Mouse (Mus musculus) hindbrain, embryonic 10.5 days (tissue): ENCODE measurements at regions not wholly inside any gene's neighbourhood (a gene's known extent, or its start where the extent isn't known, plus 50 kb on each side); places are given as distances from the start of the nearest gene placed in this dataset.

Source experiments
- DNase-seq: peaks from one replicate; pipeline ENCODE4 v3.0.0-alpha.2; 2017; ENCODE audit warnings: low spot score
- H3K27ac ChIP-seq: fragments of 300-500 bp; sonication (generic); 2 replicates; pipeline ENCODE4 v1.5.1; 2016; ENCODE audit warnings: mild to moderate bottlenecking, moderate library complexity
- H3K27me3 ChIP-seq: fragments of 300-500 bp; sonication (generic); 2 replicates; pipeline ENCODE4 v1.6.1; 2016; ENCODE audit warnings: mild to moderate bottlenecking; ENCODE audit not compliant: poor library complexity, insufficient read depth, severe bottlenecking
- H3K36me3 ChIP-seq: fragments of 300-500 bp; sonication (generic); 2 replicates; pipeline ENCODE4 v1.6.1; 2016; ENCODE audit warnings: mild to moderate bottlenecking, moderate library complexity
- H3K4me1 ChIP-seq: fragments of 300-500 bp; sonication (generic); replicated peaks from 2 replicates; pipeline ENCODE4 v1.6.1; 2016; ENCODE audit warnings: mild to moderate bottlenecking
- H3K4me3 ChIP-seq: fragments of 300-500 bp; sonication (generic); 2 replicates; pipeline ENCODE4 v1.5.1; 2016; ENCODE audit warnings: mild to moderate bottlenecking, moderate library complexity
- H3K9me3 ChIP-seq: fragments of 300-500 bp; sonication (generic); 2 replicates; pipeline ENCODE4 v1.6.1; 2016; ENCODE audit warnings: mild to moderate bottlenecking, moderate library complexity
- WGBS: fragments of 180-500 bp; shearing (Covaris S2); methylation state at CpG from one replicate; pipeline ENCODE4 v1.1.7; 2016; 5-methylcytosine and 5-hydroxymethylcytosine counted together

DNA sequence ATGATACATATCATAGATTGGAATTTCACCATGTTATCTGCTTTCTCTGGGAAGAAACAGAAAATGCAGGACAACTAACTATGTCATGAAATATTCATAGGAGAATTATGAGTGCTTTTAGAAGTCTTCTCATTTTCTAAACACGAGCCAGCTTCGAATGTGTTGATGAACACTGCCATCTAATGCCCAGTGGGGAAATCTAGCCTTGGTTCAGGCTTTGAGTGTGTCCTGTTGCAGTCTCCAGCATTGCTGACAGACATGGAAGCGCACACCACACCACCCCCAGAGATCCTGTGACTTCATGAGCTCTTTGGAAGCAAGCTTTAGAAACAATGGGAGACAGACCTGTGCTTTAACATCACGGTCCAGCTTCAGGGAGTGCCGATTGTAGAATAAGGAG is 178.8 kb upstream of the Gpc5 start:
- Histone ChIP-seq H3K4me1 (0 out of 2 replicates have a peak, but pooled peaks cover 3% of the 10 kb centered on the region), H3K9me3 (no peaks in the 10 kb centered on the region), H3K4me3 (no peak overlapping the region), H3K27me3 (no peaks in the 10 kb centered on the region), H3K27ac (no peak overlapping the region), H3K36me3 (no peaks in the 10 kb centered on the region)
- 47% methylated on average over 5 of the region's 5 CpGs for WGBS
- DNase-seq, result peak; percentile 37

DNA sequence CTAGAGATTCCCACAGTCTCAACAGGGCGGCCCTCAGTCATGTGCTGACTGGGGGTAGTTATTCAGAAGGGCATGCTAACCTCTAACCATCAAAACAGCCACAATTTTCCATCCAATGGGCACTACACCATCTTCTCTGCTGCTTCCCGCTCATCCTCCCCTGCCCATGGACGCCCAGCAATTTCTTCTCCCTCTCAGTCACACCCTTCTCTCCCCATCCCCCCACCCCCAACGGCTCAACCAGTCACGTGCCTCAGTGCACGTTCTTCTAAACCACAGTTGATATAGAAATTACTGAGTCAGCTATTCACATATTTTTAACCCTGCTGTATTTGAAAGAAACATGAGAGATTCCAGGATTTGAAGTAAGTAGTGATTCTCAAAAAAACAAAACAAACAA is 146.3 kb upstream of the Gpc5 start:
- Histone ChIP-seq H3K27ac (no peak overlapping the region), H3K9me3 (no peaks in the 10 kb centered on the region), H3K36me3 (no peaks in the 10 kb centered on the region), H3K4me3 (no peak overlapping the region), H3K4me1 (peaks cover 18% of the 10 kb centered on the region), H3K27me3 (no peaks in the 10 kb centered on the region)
- no peak for DNase-seq
- WGBS, result 81% methylated on average over 6 of the region's 6 CpGs

DNA sequence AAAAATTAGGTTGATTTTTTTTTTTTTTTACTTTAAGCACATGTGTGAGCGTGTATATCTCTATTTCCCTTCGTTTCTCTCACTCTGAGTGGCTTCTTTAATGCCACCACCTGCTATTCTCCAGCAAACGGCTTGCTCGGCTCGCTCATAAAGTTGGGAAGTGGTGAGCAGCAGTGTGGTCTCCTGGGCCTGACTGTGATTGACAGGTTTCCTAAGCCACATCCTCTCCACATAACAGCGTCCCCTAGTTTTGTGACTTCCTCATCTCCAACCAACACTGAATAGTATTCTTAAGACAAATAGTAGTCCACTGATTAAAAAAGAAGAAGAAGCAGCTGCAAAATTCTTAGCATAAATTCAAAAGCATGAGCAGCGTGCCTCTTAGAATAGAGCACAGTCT is 145.7 kb upstream of the Gpc5 start:
- H3K27me3 ChIP-seq, result no peaks in the 10 kb centered on the region
- no peaks in the 10 kb centered on the region for H3K9me3 ChIP-seq
- peaks cover 22% of the 10 kb centered on the region for H3K4me1 ChIP-seq
- WGBS, result 62% methylated on average over 7 of the region's 7 CpGs
- H3K27ac ChIP-seq, result no peak overlapping the region
- no peak overlapping the region for H3K4me3 ChIP-seq
- no peak for DNase-seq
- H3K36me3 ChIP-seq, result no peaks in the 10 kb centered on the region

DNA sequence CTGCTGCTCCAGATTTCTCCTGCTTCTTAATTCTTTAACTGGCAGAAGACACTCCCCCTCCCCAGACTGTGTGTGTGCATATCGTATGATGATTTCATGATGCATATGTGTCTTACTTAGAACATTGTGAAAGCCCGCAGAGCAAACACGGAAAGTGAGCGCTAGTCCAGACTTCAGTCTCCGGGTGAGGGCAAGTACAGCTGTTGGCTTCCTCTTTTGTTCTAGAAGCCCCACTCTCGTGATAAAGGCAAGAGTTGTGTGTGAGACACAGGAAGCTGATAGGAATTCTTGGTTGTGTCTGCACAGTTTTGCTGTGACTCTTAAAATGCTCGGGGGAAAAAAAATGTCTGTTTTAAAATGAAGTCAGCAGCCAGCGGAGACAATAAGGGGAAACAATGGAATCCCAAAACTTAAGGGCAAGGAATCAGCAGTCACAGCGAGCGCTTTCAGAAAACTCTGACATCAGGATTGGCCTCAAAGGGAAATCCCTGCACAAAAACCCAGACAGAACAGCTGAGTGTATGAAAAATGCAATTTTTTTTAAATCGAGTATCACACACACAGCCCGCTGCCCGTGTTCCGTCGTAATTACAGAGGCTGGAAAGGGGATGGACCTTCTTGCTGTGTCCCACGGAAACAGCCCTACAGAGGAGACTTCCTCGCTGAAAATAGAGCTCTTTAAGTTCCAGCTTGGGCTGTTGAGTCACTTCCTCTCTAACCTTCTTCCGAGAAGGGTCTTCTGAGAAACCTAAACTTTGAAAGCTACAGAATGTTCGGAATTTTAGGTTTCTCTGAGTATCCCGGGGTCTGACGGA is 143.5 kb upstream of the Gpc5 start:
- Histone ChIP-seq H3K4me1 (peaks cover 44% of the 10 kb centered on the region), H3K36me3 (no peaks in the 10 kb centered on the region), H3K27me3 (no peaks in the 10 kb centered on the region), H3K9me3 (no peaks in the 10 kb centered on the region), H3K4me3 (peak overlapping the region; percentile 13; the same call in 1 of the 2 replicates), H3K27ac (peak overlapping the region; percentile 83)
- 49% methylated on average over 21 of the region's 21 CpGs for WGBS
- DNase-seq, result peak; percentile 28

DNA sequence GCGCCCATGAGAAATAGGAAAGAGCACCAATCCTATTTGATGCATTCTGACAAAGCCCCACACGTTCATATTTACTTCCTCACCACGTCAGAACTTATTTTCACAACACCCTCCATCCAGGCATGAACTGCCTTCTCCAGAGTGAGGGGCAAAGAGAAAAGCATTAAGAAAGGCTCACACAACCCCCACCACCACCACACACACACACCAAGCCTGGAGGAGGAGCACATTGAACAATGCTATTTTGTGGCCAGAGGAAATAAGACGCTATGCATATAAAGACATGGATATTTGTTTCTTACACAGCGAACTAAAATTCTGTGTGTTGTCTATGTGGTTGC is 142.9 kb upstream of the Gpc5 start:
- Histone ChIP-seq H3K9me3 (no peaks in the 10 kb centered on the region), H3K27me3 (no peaks in the 10 kb centered on the region), H3K4me3 (no peak overlapping the region), H3K4me1 (peaks cover 50% of the 10 kb centered on the region), H3K27ac (peak overlapping the region; percentile 83), H3K36me3 (no peaks in the 10 kb centered on the region)
- 70% methylated on average over 5 of the region's 5 CpGs for WGBS
- DNase-seq, result no peak

DNA sequence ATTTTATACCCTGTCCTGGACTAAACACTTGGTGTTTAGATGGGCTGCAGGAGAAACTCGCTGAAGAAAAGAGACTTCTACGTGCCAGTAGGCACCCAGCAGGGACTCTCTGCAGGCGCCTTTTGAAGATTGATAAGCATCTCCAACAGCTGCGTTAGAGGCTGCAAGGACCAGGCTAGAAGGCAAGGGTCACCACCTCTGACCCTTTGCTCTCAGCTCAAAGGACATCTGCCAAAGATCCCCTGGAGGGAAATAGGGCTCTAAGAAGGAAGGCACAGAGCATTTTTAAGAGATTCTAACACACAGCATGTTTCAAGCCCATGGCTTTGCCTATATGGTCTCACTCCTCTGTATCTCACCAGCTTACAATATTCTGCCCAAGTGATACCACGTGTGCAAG is 139.7 kb upstream of the Gpc5 start:
- Histone ChIP-seq H3K4me1 (peaks cover 67% of the 10 kb centered on the region), H3K4me3 (no peak overlapping the region), H3K36me3 (no peaks in the 10 kb centered on the region), H3K27ac (peak overlapping the region; percentile 84), H3K27me3 (no peaks in the 10 kb centered on the region), H3K9me3 (no peaks in the 10 kb centered on the region)
- WGBS, result 0% methylated on average over 5 of the region's 5 CpGs
- DNase-seq, result peak; percentile 87

DNA sequence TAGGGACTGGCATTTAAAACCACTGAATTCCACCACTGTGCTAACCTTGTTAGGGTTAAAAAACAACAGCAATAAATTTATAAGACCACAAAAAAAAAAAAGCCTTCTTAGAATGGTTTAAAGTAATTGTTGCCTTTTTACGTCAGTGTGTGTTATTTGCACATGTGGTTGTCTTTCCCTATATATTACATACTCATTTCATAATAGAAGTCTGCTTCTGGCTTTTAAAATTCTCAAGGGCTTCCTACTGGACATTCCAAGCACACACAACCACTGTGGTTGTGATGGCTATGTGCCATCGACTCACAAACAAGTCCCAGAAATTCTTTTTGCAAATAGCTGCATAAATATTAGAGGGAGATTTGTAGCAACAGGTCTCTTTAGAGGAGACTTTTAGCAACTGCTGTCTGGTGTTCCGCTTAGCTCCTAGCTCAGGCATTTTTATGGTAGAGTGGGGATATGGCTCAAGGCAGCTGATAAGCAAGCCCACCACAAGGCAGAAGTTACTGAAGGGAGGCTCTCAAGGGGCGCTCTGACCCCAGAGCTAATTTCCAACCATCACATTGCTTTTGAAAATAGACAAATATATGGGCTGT is 138.8 kb upstream of the Gpc5 start:
- peaks cover 62% of the 10 kb centered on the region for H3K4me1 ChIP-seq
- peak overlapping the region; percentile 84; the same call in 1 of the 2 replicates for H3K27ac ChIP-seq
- H3K4me3 ChIP-seq, result no peak overlapping the region
- H3K9me3 ChIP-seq, result no peaks in the 10 kb centered on the region
- H3K27me3 ChIP-seq, result no peaks in the 10 kb centered on the region
- DNase-seq, result peak; percentile 25
- no peaks in the 10 kb centered on the region for H3K36me3 ChIP-seq
- 26% methylated on average over 4 of the region's 4 CpGs for WGBS

DNA sequence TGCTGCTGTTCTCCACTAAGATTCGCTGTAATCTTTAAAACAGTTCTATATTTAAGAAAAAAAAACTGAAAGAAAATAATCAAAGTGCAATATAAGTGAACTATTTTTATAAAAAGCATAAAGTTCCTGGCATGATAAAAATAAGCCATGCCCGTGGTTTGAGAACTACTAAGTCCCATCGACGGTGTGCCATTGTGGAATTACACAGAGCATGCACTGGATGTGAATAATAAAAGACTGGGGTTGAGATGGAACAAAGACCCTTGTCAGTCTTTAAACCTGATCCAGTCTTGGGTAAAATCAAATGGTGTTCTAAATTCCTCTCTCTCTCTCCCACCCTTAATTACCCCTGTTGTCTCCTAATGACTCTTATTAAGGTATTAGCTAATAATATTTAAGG is 137.7 kb upstream of the Gpc5 start:
- no peak for DNase-seq
- 33% methylated on average over 4 of the region's 4 CpGs for WGBS
- no peaks in the 10 kb centered on the region for H3K36me3 ChIP-seq

DNA sequence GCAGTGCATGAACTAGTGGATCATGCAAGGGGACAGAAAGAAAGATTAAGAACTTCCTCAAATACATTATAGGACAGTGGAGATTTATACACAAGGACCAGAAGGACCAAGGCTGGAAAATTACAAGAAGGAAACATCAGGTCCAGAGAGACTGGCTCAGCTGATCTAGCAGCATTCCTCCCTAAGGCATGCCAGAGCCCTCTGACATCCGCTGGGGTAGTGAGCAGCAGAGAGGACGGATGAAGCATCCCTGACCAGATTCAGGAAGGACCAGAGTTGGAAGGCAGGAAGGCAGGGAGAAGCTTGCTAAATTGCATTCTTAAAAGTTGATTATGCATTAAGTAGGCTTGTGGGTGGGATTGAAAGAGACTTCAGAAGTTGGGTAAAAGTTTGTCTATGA is 136.4 kb upstream of the Gpc5 start:
- no peaks in the 10 kb centered on the region for H3K9me3 ChIP-seq
- 27% methylated on average over 2 of the region's 2 CpGs for WGBS
- peak overlapping the region; percentile 79; the same call in 1 of the 2 replicates for H3K27ac ChIP-seq
- H3K27me3 ChIP-seq, result no peaks in the 10 kb centered on the region
- no peak for DNase-seq
- no peak overlapping the region for H3K4me3 ChIP-seq
- peaks cover 52% of the 10 kb centered on the region for H3K4me1 ChIP-seq
- no peaks in the 10 kb centered on the region for H3K36me3 ChIP-seq

More for the DNA sequence above, 137.7 kb upstream of the Gpc5 start:
- Histone ChIP-seq H3K27me3 (no peaks in the 10 kb centered on the region), H3K27ac (peak overlapping the region; percentile 79), H3K9me3 (no peaks in the 10 kb centered on the region), H3K4me3 (no peak overlapping the region), H3K4me1 (peaks cover 50% of the 10 kb centered on the region)

DNA sequence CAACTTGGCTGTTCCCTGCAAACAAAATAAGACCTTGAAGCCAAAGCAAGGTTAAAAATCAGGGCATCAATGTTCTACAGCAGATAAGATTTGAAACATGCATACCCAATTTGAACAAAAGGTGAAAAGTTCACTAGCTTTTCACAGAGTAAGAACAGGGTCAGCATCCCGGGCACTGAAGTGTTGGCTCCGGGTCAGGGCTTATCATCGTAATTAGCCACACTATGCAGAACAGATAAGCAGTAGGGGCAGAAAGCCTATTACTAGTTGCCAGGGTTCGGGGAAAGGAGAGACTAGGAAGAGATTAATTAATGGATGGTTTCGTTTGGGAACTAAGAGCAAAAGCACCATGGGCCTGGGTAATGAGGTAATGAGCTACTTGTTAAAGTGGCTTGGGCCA is 131.7 kb upstream of the Gpc5 start:
- Histone ChIP-seq H3K27ac (no peak overlapping the region), H3K27me3 (no peaks in the 10 kb centered on the region), H3K36me3 (no peaks in the 10 kb centered on the region), H3K4me3 (no peak overlapping the region), H3K9me3 (no peaks in the 10 kb centered on the region), H3K4me1 (peaks cover 8% of the 10 kb centered on the region)
- DNase-seq, result no peak
- 54% methylated on average over 5 of the region's 5 CpGs for WGBS

DNA sequence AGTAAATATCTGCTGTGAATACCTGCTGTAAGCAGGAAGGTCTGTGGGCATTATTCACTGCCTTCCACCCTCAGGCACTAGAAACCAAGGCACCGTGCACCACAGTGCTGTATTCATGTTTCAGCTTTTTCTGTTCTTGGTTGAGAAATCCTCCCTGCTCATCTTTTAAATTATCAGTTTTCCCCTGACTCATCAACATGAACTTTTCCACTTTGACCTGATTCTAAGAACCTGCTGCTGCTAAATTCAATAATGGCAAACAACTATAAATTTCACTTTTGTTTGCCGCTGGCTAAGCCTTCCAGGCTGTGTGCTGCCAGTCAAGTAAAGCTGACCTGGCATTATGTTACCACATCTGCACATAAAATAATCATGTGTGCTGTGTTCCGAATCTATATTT is 126.1 kb upstream of the Gpc5 start:
- WGBS, result 82% methylated on average over 3 of the region's 3 CpGs
- Histone ChIP-seq H3K27me3 (no peaks in the 10 kb centered on the region), H3K4me3 (no peak overlapping the region), H3K27ac (no peak overlapping the region), H3K9me3 (no peaks in the 10 kb centered on the region), H3K4me1 (no peaks in the 10 kb centered on the region), H3K36me3 (no peaks in the 10 kb centered on the region)
- DNase-seq, result no peak

DNA sequence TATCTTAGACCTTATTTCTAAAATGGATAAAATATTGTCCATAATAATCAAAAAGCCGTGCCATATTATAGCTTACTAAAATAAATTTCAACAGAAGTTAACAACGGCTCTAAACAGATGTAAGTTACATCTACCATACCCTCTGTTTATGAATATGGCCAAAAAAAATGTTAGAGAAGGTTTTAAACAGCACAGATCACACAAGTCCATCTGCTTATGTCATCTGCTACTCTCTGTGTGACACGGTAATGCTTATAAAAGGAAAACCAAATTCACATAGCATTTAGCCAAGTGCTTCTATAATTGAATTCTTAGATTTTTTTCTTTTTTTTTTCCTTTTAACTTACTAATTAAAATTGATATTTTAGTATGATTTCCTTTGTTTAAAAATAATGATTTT is 123.0 kb upstream of the Gpc5 start:
- Histone ChIP-seq H3K27me3 (no peaks in the 10 kb centered on the region), H3K9me3 (no peaks in the 10 kb centered on the region), H3K4me3 (no peak overlapping the region), H3K27ac (no peak overlapping the region), H3K4me1 (no peaks in the 10 kb centered on the region), H3K36me3 (no peaks in the 10 kb centered on the region)
- WGBS, result 92% methylated on average over 3 of the region's 3 CpGs
- no peak for DNase-seq

DNA sequence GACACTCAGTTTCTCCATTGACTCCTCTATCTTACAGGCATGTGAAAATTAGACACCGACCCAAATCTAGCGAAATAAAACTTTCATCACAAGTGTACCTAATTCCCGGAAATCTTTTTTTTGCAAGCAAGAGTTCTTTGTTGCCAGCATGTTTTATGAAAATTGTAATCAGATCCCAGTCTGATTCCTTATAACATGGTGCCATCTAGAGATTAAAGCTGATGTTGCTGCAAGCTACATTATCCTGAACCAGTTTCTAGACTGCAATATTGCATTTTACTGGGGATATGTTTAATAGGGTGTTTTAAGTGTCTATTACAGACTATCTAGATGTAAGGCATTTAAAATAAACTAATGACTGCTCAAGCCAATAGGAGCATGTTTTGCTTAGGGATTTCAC is 110.9 kb upstream of the Gpc5 start:
- Histone ChIP-seq H3K9me3 (no peaks in the 10 kb centered on the region), H3K4me1 (no peaks in the 10 kb centered on the region), H3K27me3 (no peaks in the 10 kb centered on the region), H3K27ac (no peak overlapping the region), H3K36me3 (no peaks in the 10 kb centered on the region), H3K4me3 (no peak overlapping the region)
- DNase-seq, result no peak
- 71% methylated on average over 3 of the region's 3 CpGs for WGBS
